Mouse (Mus musculus) neural tube, embryonic 14.5 days (tissue): ENCODE measurements at regions not wholly inside any gene's neighbourhood (a gene's known extent, or its start where the extent isn't known, plus 50 kb on each side); places are given as distances from the start of the nearest gene placed in this dataset.
A peak's percentile ranks its signal among the peaks of the same experiment; 100 is the strongest.

Experiments used
- ATAC-seq: fragments of 200-750 bp; cut with Nextera tagmentation; 2 replicates; pipeline ENCODE4 v1.8.0; 2017; ENCODE audit warnings: low read depth, mild to moderate bottlenecking, moderate TSS enrichment, moderate library complexity
- H3K27ac ChIP-seq: fragments of 300-500 bp; sonication (generic); 2 replicates; pipeline ENCODE4 v1.5.1; 2014; ENCODE audit warnings: low read depth, mild to moderate bottlenecking, control low read depth, low read length, moderate library complexity, mixed read lengths
- H3K27me3 ChIP-seq: fragments of 300-500 bp; sonication (generic); 2 replicates; pipeline ENCODE4 v1.6.1; 2014; ENCODE audit warnings: low read length; ENCODE audit not compliant: control insufficient read depth, insufficient read depth
- H3K36me3 ChIP-seq: fragments of 300-500 bp; sonication (generic); 2 replicates; pipeline ENCODE4 v1.6.1; 2014; ENCODE audit warnings: low read length, mixed read lengths; ENCODE audit not compliant: control insufficient read depth, insufficient read depth
- H3K4me1 ChIP-seq: fragments of 300-500 bp; sonication (generic); 2 replicates; pipeline ENCODE4 v1.6.1; 2014; ENCODE audit warnings: low read length; ENCODE audit not compliant: control insufficient read depth, insufficient read depth
- H3K4me2 ChIP-seq: fragments of 300-500 bp; sonication (generic); 2 replicates; pipeline ENCODE4 v1.6.1; 2014; ENCODE audit warnings: mild to moderate bottlenecking, low read depth, low read length, control low read depth
- H3K4me3 ChIP-seq: fragments of 300-500 bp; sonication (generic); 2 replicates; pipeline ENCODE4 v1.5.1; 2014; ENCODE audit warnings: low read depth, low read length, control low read depth, mixed read lengths
- H3K9ac ChIP-seq: fragments of 300-500 bp; sonication (generic); replicated peaks from 2 replicates; pipeline ENCODE4 v1.6.1; 2014; ENCODE audit warnings: low read depth, mild to moderate bottlenecking, control low read depth, low read length, mixed read lengths
- H3K9me3 ChIP-seq: fragments of 300-500 bp; sonication (generic); 2 replicates; pipeline ENCODE4 v1.6.1; 2016; ENCODE audit warnings: low read length; ENCODE audit not compliant: control insufficient read depth
- WGBS: fragments of 180-500 bp; shearing (Covaris S2); extraction: QIAGEN DNeasy Blood & Tissue Kit; methylation state at CpG from one replicate; pipeline ENCODE4 v1.1.7; 2014; 5-methylcytosine and 5-hydroxymethylcytosine counted together

GRCm38 (mm10) chr13:79453227-79453626 is 1253.7 kb upstream of the Nr2f1 start:
- H3K4me3 ChIP-seq = no peak overlapping the region
- H3K27ac ChIP-seq = no peak overlapping the region
- WGBS = 49% methylated on average over 1 of the region's 1 CpGs
- no peaks in the 10 kb centered on the region for H3K9me3 ChIP-seq
- no peak overlapping the region for H3K9ac ChIP-seq
- H3K4me1 ChIP-seq = no peaks in the 10 kb centered on the region
- ATAC-seq = no peak
- H3K36me3 ChIP-seq = no peaks in the 10 kb centered on the region
- H3K4me2 ChIP-seq = no peak overlapping the region
- H3K27me3 ChIP-seq = no peaks in the 10 kb centered on the region

- no peaks in the 10 kb centered on the region for H3K4me1 ChIP-seq
- WGBS = 92% methylated on average over 3 of the region's 3 CpGs
- H3K4me3 ChIP-seq = no peak overlapping the region
- H3K9me3 ChIP-seq = no peaks in the 10 kb centered on the region
- no peak overlapping the region for H3K27ac ChIP-seq
- ATAC-seq = no peak
- no peak overlapping the region for H3K9ac ChIP-seq
- H3K27me3 ChIP-seq = no peaks in the 10 kb centered on the region
- H3K4me2 ChIP-seq = no peak overlapping the region
- no peaks in the 10 kb centered on the region for H3K36me3 ChIP-seq
Measured at GRCm38 (mm10) chr13:79443113-79443512, 1243.6 kb upstream of the Nr2f1 start.

GRCm38 (mm10) chr13:79442701-79443100 is 1243.1 kb upstream of the Nr2f1 start:
- Histone ChIP-seq H3K4me3 (no peak overlapping the region), H3K4me1 (no peaks in the 10 kb centered on the region), H3K27me3 (no peaks in the 10 kb centered on the region), H3K9ac (no peak overlapping the region), H3K4me2 (no peak overlapping the region), H3K9me3 (no peaks in the 10 kb centered on the region), H3K36me3 (no peaks in the 10 kb centered on the region), H3K27ac (no peak overlapping the region)
- WGBS = 83% methylated on average over 2 of the region's 2 CpGs
- no peak for ATAC-seq

GRCm38 (mm10) chr13:79431465-79431864 is 1231.9 kb upstream of the Nr2f1 start:
- no peak overlapping the region for H3K4me3 ChIP-seq
- H3K36me3 ChIP-seq = no peaks in the 10 kb centered on the region
- no peak overlapping the region for H3K4me2 ChIP-seq
- no peaks in the 10 kb centered on the region for H3K4me1 ChIP-seq
- no peaks in the 10 kb centered on the region for H3K27me3 ChIP-seq
- ATAC-seq = no peak
- H3K9me3 ChIP-seq = no peaks in the 10 kb centered on the region
- no peak overlapping the region for H3K9ac ChIP-seq
- WGBS = 32% methylated on average over 3 of the region's 3 CpGs
- H3K27ac ChIP-seq = no peak overlapping the region

- H3K4me1 ChIP-seq = no peaks in the 10 kb centered on the region
- no peak overlapping the region for H3K27ac ChIP-seq
- no peaks in the 10 kb centered on the region for H3K9me3 ChIP-seq
- no peak overlapping the region for H3K4me2 ChIP-seq
- no peak overlapping the region for H3K9ac ChIP-seq
- 15% methylated on average over 2 of the region's 2 CpGs for WGBS
- no peak for ATAC-seq
- H3K27me3 ChIP-seq = no peaks in the 10 kb centered on the region
- H3K36me3 ChIP-seq = no peaks in the 10 kb centered on the region
- H3K4me3 ChIP-seq = no peak overlapping the region
Measured at GRCm38 (mm10) chr13:79430987-79431386, 1231.4 kb upstream of the Nr2f1 start.

- WGBS = 26% methylated on average over 1 of the region's 1 CpGs
- Histone ChIP-seq H3K36me3 (no peaks in the 10 kb centered on the region), H3K4me1 (no peaks in the 10 kb centered on the region), H3K27ac (no peak overlapping the region), H3K9me3 (no peaks in the 10 kb centered on the region), H3K4me2 (no peak overlapping the region), H3K4me3 (no peak overlapping the region), H3K9ac (no peak overlapping the region), H3K27me3 (no peaks in the 10 kb centered on the region)
- no peak for ATAC-seq
Measured at GRCm38 (mm10) chr13:79430562-79430961, 1231.0 kb upstream of the Nr2f1 start.

GRCm38 (mm10) chr13:79417841-79418240 is 1218.3 kb upstream of the Nr2f1 start:
- Histone ChIP-seq H3K9me3 (no peaks in the 10 kb centered on the region), H3K27ac (no peak overlapping the region), H3K4me2 (no peak overlapping the region), H3K36me3 (no peaks in the 10 kb centered on the region), H3K27me3 (no peaks in the 10 kb centered on the region), H3K4me3 (no peak overlapping the region), H3K4me1 (no peaks in the 10 kb centered on the region), H3K9ac (no peak overlapping the region)
- no peak for ATAC-seq
- WGBS = 59% methylated on average over 2 of the region's 2 CpGs

GRCm38 (mm10) chr13:79400082-79400481 is 1200.5 kb upstream of the Nr2f1 start:
- no peak overlapping the region for H3K27ac ChIP-seq
- H3K9ac ChIP-seq = no peak overlapping the region
- H3K4me3 ChIP-seq = no peak overlapping the region
- H3K9me3 ChIP-seq = no peaks in the 10 kb centered on the region
- H3K36me3 ChIP-seq = no peaks in the 10 kb centered on the region
- ATAC-seq = peak; percentile 72
- 69% methylated on average over 1 of the region's 1 CpGs for WGBS
- no peaks in the 10 kb centered on the region for H3K4me1 ChIP-seq
- H3K27me3 ChIP-seq = no peaks in the 10 kb centered on the region
- no peak overlapping the region for H3K4me2 ChIP-seq

- no peak for ATAC-seq
- H3K4me1 ChIP-seq = no peaks in the 10 kb centered on the region
- H3K4me3 ChIP-seq = no peak overlapping the region
- no peaks in the 10 kb centered on the region for H3K36me3 ChIP-seq
- no peaks in the 10 kb centered on the region for H3K9me3 ChIP-seq
- 16% methylated on average over 3 of the region's 3 CpGs for WGBS
- no peak overlapping the region for H3K9ac ChIP-seq
- H3K4me2 ChIP-seq = no peak overlapping the region
- no peak overlapping the region for H3K27ac ChIP-seq
- no peaks in the 10 kb centered on the region for H3K27me3 ChIP-seq
Measured at GRCm38 (mm10) chr13:79393938-79394337, 1194.4 kb upstream of the Nr2f1 start.

- no peak for ATAC-seq
- no peak overlapping the region for H3K9ac ChIP-seq
- no peak overlapping the region for H3K4me2 ChIP-seq
- no peak overlapping the region for H3K4me3 ChIP-seq
- no peaks in the 10 kb centered on the region for H3K27me3 ChIP-seq
- H3K4me1 ChIP-seq = no peaks in the 10 kb centered on the region
- H3K36me3 ChIP-seq = no peaks in the 10 kb centered on the region
- no peaks in the 10 kb centered on the region for H3K9me3 ChIP-seq
- no peak overlapping the region for H3K27ac ChIP-seq
Measured at GRCm38 (mm10) chr13:79387928-79388327, 1188.4 kb upstream of the Nr2f1 start.
